8 mouse cellular contexts compared by ENCODE assay signal in genomic region chr10:40682470-40682869, GRCm38 (mm10). TPM values are rescaled to one million over a fixed set of nuclear protein-coding genes. Genes with fewer than 3 reads are reported as not detected.
DNase-seq lines count a peak whose midpoint lies in the region; ATAC-seq and TF ChIP-seq lines count a peak whose summit lies in the region.

No protein-coding gene starts in this region.

- H3K4me3 ChIP-seq in forebrain, embryonic 16.5 days (replicated peaks; ENCODE audit: low read length), result no peak overlapping the region
- no peak overlapping the region for H3K4me3 ChIP-seq in intestine, embryonic 15.5 days (replicated peaks)
- H3K4me3 ChIP-seq in limb, embryonic 14.5 days (replicated peaks; ENCODE audit: low read length), result no peak overlapping the region

- no peaks in the 10 kb centered on the region for H3K36me3 ChIP-seq in forebrain, embryonic 16.5 days (ENCODE audit: control insufficient read depth, insufficient read depth)
- no peaks in the 10 kb centered on the region for H3K36me3 ChIP-seq in intestine, embryonic 15.5 days
- no peaks in the 10 kb centered on the region for H3K36me3 ChIP-seq in limb, embryonic 14.5 days (ENCODE audit: control insufficient read depth, insufficient read depth, low read length)

- H3K9ac ChIP-seq in forebrain, embryonic 16.5 days (replicated peaks; ENCODE audit: low read depth, low read length), result no peak overlapping the region
- no peak overlapping the region; the same call in 1 of the 2 replicates for H3K9ac ChIP-seq in intestine, embryonic 15.5 days
- no peak overlapping the region for H3K9ac ChIP-seq in limb, embryonic 14.5 days (ENCODE audit: low read depth, low read length, severe bottlenecking)

- peak; percentile 77 for DNase-seq in layer of hippocampus, adult 11-12 months (ENCODE audit: low spot score)
- DNase-seq in layer of hippocampus, postnatal 25 days (ENCODE audit: extremely low spot score in 1 of 2, low spot score in 1 of 2), result no peak
- DNase-seq in limb, embryonic 14.5 days (ENCODE audit: low spot score), result no peak
- peak; percentile 43 for DNase-seq in right cerebral cortex, postnatal 14 days
- no peak for DNase-seq in embryo, embryonic 10.5 days (ENCODE audit: low spot score)

- no peaks in the 10 kb centered on the region for H3K27me3 ChIP-seq in forebrain, embryonic 16.5 days (replicated peaks; ENCODE audit: control insufficient read depth, insufficient read depth, low read length)
- H3K27me3 ChIP-seq in intestine, embryonic 15.5 days (replicated peaks), result no peaks in the 10 kb centered on the region
- no peaks in the 10 kb centered on the region for H3K27me3 ChIP-seq in limb, embryonic 14.5 days (ENCODE audit: control insufficient read depth, insufficient read depth, low read length)

- no peaks in the 10 kb centered on the region for H3K9me3 ChIP-seq in forebrain, embryonic 16.5 days (ENCODE audit: control insufficient read depth, low read length)
- no peaks in the 10 kb centered on the region for H3K9me3 ChIP-seq in intestine, embryonic 15.5 days
- no peaks in the 10 kb centered on the region for H3K9me3 ChIP-seq in limb, embryonic 14.5 days (ENCODE audit: control insufficient read depth, low read length)

- H3K27ac ChIP-seq in forebrain, embryonic 16.5 days (ENCODE audit: low read length), result no peak overlapping the region
- H3K27ac ChIP-seq in intestine, embryonic 15.5 days, result no peak overlapping the region
- no peak overlapping the region for H3K27ac ChIP-seq in limb, embryonic 14.5 days (replicated peaks; ENCODE audit: low read depth, low read length)

- H3K4me1 ChIP-seq in forebrain, embryonic 16.5 days (replicated peaks; ENCODE audit: control insufficient read depth, insufficient read depth, low read length), result peaks cover 16% of the 10 kb centered on the region
- no peaks in the 10 kb centered on the region; the same call in 1 of the 2 replicates for H3K4me1 ChIP-seq in intestine, embryonic 15.5 days (replicated peaks)
- H3K4me1 ChIP-seq in limb, embryonic 14.5 days (ENCODE audit: control insufficient read depth, insufficient read depth, low read length), result peaks cover 4% of the 10 kb centered on the region; the same call in 1 of the 2 replicates

- 19% methylated on average over 8 of the region's 8 CpGs for WGBS in forebrain, embryonic 16.5 days
- WGBS in intestine, embryonic 15.5 days, result 25% methylated on average over 8 of the region's 8 CpGs
- 34% methylated on average over 8 of the region's 8 CpGs for WGBS in limb, embryonic 14.5 days

- TF ChIP-seq POLR2A in limb, embryonic 14.5 days (IDR thresholded peaks at IDR 0.05; ENCODE audit: borderline replicate concordance, extremely low read depth, insufficient read depth, insufficient read length), result no peak

- ATAC-seq in forebrain, embryonic 16.5 days, result peak; percentile 60
- ATAC-seq in intestine, embryonic 15.5 days, result no peak
- no peak for ATAC-seq in limb, embryonic 14.5 days (ENCODE audit: low FRiP score, low read depth)
- no peak for ATAC-seq in erythroid progenitor cell, adult 5-6 weeks (replicated peaks; ENCODE audit: low FRiP score, poor library complexity, severe bottlenecking)

- H3K4me2 ChIP-seq in forebrain, embryonic 16.5 days (ENCODE audit: low read length), result peak overlapping the region; percentile 98
- H3K4me2 ChIP-seq in intestine, embryonic 15.5 days (replicated peaks), result peak overlapping the region; percentile 98
- peak overlapping the region; percentile 99; the same call in 1 of the 2 replicates for H3K4me2 ChIP-seq in limb, embryonic 14.5 days (replicated peaks; ENCODE audit: low read depth, low read length, severe bottlenecking)

RNA-seq across cellular contexts. Expression of gene Mettl24, which starts 0.6 kb away (rescaled TPM):
- 1 to 10 TPM; 1.7 to 2.3 TPM for total RNA-seq in layer of hippocampus, postnatal 25 days (2021)
- 0.27 and 0.47 TPM in 2 replicates for polyA plus RNA-seq in forebrain, embryonic 16.5 days (2015; fragmentation: Nextera tagmentation; extraction: Ambion mirVana)
- polyA plus RNA-seq in intestine, embryonic 15.5 days (2015; fragmentation: Nextera tagmentation; extraction: Ambion mirVana), result 4.2 and 4.3 TPM in 2 replicates
- 1.4 and 1.7 TPM in 2 replicates for polyA plus RNA-seq in limb, embryonic 14.5 days (2012; rRNA removed)
- polyA plus RNA-seq in limb, embryonic 14.5 days (2014; fragmentation: Nextera tagmentation; extraction: Ambion mirVana), result 1.8 and 2.5 TPM in 2 replicates
- total RNA-seq in erythroid progenitor cell, adult 5-6 weeks (2015; ENCODE audit: low replicate concordance), result not detected in 2 replicates
- total RNA-seq in erythroid progenitor cell, adult 5-6 weeks (2017; ENCODE audit: low replicate concordance), result not detected in 2 replicates

RNA-seq across cellular contexts. Expression of gene Ddo, which starts 52.7 kb away (rescaled TPM):
- total RNA-seq in layer of hippocampus, postnatal 25 days (2021), result 10 to 100 TPM; 13.6 to 15.0 TPM
- 0.48 and 0.71 TPM in 2 replicates for polyA plus RNA-seq in forebrain, embryonic 16.5 days (2015; fragmentation: Nextera tagmentation; extraction: Ambion mirVana)
- polyA plus RNA-seq in intestine, embryonic 15.5 days (2015; fragmentation: Nextera tagmentation; extraction: Ambion mirVana), result 0.45 and 0.56 TPM in 2 replicates
- polyA plus RNA-seq in limb, embryonic 14.5 days (2012; rRNA removed), result 0.06 and 0.13 TPM in 2 replicates
- polyA plus RNA-seq in limb, embryonic 14.5 days (2014; fragmentation: Nextera tagmentation; extraction: Ambion mirVana), result 0.14 and 0.28 TPM in 2 replicates
- not detected in 2 replicates for total RNA-seq in erythroid progenitor cell, adult 5-6 weeks (2015; ENCODE audit: low replicate concordance)
- total RNA-seq in erythroid progenitor cell, adult 5-6 weeks (2017; ENCODE audit: low replicate concordance), result not detected in 2 replicates

Comparison
In these comparisons a context has a peak if more than half of its experiments do, and no peak if none do; other contexts are left out.
1. DNase-seq: peak in layer of hippocampus, adult 11-12 months (single experiment) and right cerebral cortex, postnatal 14 days (single experiment); none in layer of hippocampus, postnatal 25 days (0 of 2), limb, embryonic 14.5 days (single experiment) and embryo, embryonic 10.5 days (single experiment).
2. Peak in every context shown above with its lines, with median percentiles within 50 percentile points of each other: H3K4me2 ChIP-seq.